Mouse (Mus musculus): ENCODE results near the gene Sesn1. TPM values are rescaled to one million over a fixed set of nuclear protein-coding genes. Genes with fewer than 3 reads are reported as not detected.
"Not testable (repeated sequence)": the region's sequence is repeated elsewhere in the genome, so short reads cannot be mapped to it uniquely, and the experiment has no call there.

The Sesn1 gene
- total RNA-seq, 2 experiments from 2014 or later = 38.4 to 45.3 TPM

GRCm38 (mm10) chr10:41821171-41821570, 11.4 kb downstream of the Sesn1 start:
- no peak for DNase-seq

DNA sequence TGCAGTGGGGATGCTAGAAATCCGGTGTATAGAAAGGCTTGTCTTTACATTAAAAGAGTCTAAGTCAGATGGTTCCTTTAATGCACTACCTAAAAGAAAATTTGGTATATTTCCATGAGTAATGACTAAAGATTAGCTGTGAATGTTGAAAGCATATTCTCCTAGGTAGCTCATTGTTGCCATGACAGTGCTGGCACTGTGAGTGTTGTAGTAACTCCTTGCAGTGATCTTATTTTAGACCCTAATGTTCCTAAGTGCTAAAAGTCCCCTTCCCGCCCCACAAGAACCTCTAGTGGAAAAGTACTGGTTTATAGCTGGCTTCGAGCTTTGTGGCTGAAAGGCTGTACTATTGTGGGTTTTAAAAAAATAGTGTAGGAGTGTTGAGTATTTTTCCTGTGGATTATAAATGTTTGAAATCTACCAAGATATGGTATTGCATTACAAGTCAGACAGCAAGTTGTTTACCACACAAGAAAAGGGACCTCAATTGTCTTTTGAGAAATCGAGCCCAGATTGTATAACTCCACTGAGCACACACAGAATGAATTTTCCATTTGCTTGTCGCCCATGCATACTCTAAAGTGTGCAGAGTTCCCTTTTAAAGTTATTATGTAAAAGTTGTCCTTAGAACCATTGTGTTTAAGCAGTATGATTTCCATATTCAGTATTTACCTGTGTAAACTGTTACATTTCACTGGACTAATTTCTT, 13.0 kb downstream of the Sesn1 start:
- DNase-seq = no peak

- not testable (repeated sequence) for DNase-seq
Measured at GRCm38 (mm10) chr10:41823282-41823675, 13.5 kb downstream of the Sesn1 start.

DNA sequence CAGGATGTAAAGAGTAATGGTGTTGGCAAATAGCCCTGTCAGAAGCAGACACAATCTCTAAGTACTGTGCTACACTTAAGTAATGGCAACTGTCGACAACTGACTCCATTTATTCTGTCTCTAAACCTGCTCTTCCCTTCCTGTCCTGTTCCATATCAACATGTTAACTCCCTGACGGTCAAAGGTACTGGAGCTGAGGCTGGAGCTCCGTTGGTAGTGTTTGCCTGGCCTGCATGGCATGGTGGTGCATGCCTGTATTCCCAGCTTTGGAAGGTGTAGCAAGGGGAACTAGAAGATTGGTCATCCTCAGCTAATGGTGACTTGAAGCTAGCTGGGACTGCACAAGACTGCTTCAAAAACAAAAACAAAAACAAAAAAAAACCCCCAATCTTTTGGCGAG, 14.2 kb downstream of the Sesn1 start:
- DNase-seq = no peak

GRCm38 (mm10) chr10:41825041-41825440, 15.3 kb downstream of the Sesn1 start:
- no peak for DNase-seq

DNA sequence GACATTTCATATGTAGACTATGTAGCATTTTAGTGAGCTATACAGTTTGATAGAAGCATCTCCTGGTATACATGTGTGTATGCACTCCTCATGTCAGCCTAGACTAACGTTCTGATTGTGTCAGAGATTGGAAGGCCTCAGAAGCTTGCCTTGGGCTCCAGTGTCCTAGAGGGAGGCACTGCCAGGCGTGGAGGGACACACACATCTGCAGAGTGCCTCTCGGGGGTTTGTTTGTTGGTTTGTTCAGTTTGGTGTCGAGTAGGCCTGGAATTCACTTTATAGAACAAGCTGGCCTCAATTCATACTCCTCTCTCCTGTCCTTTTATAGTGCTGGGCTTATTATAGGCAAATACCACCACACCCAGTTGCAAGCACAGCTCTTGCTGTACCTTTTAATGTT, 16.3 kb downstream of the Sesn1 start:
- DNase-seq = no peak

GRCm38 (mm10) chr10:41826526-41827116, 16.9 kb downstream of the Sesn1 start:
- no peak for DNase-seq

- DNase-seq = no peak
Measured at GRCm38 (mm10) chr10:41827784-41828183, 18.0 kb downstream of the Sesn1 start.

DNA sequence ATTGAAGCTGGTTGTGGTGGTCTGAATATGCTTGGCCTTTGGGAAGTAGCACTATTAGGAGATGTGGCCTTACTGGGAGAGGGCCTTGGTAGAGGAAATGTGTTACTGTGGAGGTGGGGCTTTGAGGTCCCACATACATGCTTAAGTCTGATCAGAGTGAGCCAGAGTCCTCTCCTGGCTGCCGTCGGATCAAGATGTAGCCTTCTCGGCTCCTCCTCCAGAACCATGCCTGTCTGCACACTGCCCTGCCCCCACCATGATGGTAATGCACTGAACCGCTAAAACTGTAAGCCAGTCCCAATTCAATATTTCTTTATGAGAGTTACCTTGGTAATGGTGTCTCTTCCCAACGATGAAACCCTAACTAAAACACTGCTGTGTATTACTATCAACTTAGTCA, 19.5 kb downstream of the Sesn1 start:
- DNase-seq = no peak

GRCm38 (mm10) chr10:41829980-41830379, 20.2 kb downstream of the Sesn1 start:
- DNase-seq = no peak

GRCm38 (mm10) chr10:41830445-41830844, 20.7 kb downstream of the Sesn1 start:
- DNase-seq = no peak

GRCm38 (mm10) chr10:41830851-41831522, 21.3 kb downstream of the Sesn1 start:
- DNase-seq = peak; percentile 55

- peak; percentile 32 for DNase-seq
Measured at GRCm38 (mm10) chr10:41832191-41832590, 22.5 kb downstream of the Sesn1 start.

- DNase-seq = no peak
Measured at GRCm38 (mm10) chr10:41834131-41834530, 24.4 kb downstream of the Sesn1 start.

DNA sequence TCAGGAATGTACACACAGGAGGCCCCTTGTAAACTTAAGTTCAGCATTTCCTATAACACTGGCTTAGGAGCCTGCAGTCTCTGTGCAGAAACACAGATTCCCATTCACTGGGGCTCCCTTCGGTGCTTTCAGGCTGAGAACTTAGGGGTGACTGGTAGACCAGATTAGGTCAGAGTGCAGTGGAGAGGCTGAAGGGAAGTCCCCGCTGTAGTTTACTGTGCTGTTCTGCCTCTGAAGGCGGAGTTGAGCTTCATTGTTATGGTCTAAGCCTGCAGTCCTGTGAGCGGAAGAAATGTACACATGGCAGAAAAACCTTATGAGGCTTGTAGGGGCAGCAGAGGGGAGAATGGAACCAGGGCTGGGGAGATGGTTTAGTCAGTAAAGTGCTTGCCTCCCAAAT, 29.2 kb downstream of the Sesn1 start:
- DNase-seq = no peak

- DNase-seq = no peak
Measured at GRCm38 (mm10) chr10:41847737-41848136, 38.0 kb downstream of the Sesn1 start.

- DNase-seq = no peak
Measured at GRCm38 (mm10) chr10:41848721-41849120, 39.0 kb downstream of the Sesn1 start.

GRCm38 (mm10) chr10:41859820-41860219, 50.1 kb downstream of the Sesn1 start:
- DNase-seq = no peak

- no peak for DNase-seq
Measured at GRCm38 (mm10) chr10:41860275-41860688, 50.5 kb downstream of the Sesn1 start.

DNA sequence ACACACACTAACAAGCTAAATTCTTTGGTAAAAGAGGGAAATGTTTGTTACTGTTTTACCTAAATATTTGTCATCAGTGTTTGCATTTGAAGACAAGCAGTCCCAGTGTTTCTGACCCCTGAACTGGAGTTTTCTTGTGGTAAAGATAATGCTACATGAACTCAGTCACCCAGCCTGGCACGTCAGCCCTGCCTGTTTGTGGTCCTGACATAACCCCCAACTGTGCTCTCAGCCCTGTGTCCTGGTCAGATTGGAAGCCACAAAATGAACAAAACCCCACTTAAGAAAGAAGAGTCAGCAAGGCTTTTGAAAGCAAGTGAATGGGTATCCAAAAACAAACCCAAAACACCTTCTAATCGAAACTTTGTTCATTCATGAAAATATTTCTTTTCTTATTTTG, 53.3 kb downstream of the Sesn1 start:
- DNase-seq = no peak

GRCm38 (mm10) chr10:41866069-41866837, 56.5 kb downstream of the Sesn1 start:
- DNase-seq = no peak

DNA sequence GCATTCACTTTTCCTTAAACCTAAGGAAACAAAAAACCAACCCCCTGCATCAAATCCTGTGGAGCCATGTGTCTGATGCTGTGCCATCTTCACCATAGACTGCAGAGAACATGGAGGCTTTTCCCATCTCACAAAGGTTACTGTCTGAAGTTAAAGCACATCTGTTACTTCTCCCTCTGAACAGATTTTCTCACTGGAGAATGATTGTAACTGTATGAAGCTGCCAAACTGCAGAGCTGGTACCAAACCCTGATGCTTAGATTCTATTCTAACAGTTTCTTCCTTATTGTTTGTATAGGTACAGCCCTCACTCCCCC, 57.1 kb downstream of the Sesn1 start:
- DNase-seq = no peak

DNA sequence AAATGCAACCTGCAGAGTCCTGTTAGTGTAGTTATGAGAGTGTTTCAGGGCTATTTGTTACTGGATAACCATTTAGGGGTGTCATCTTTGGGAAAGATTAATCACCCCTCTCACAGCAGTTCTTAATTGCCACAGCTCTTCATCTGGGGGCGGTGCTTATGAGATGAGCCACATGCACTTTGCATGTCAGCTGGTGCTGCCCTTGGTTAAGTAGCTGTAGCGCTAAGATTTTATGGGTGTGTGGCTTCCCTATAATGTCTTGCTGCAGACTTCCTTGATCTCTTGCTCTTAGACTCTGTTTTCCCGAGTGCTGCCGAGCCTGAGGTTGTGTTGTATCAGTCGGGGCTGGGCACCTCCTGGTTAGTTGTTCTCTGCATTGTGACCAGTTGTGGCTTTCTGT, 58.2 kb downstream of the Sesn1 start:
- no peak for DNase-seq

All from gastrocnemius, postnatal 10 days (tissue).